Mouse (Mus musculus): ENCODE data around the gene Prkrip1.

DNA sequence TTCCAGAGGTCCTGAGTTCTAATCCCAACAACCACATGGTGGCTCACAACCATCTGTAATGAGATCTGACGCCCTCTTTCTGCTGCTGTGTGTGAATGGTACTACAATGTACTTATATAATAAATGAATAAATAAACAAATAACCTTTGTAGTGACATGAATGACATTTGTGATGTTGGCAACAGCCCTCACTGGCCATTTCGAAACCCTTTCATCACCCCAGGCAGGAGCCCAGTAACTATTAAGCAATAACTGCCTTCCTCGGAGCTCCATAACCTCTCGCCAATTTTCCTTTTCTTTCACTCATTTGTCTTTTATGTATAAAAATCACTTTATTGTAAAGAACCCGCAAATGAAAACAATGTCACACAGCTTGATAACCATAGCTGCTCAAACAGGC lies 15.0 kb upstream of the Prkrip1 start:
- TF ChIP-seq CTCF (IDR thresholded peaks at IDR 0.05; ENCODE audit: low read depth) (no peak), EP300 (IDR thresholded peaks at IDR 0.05; ENCODE audit: low read depth) (no peak)
